9 mouse cellular contexts compared by ENCODE assay signal in the genomic region with DNA sequence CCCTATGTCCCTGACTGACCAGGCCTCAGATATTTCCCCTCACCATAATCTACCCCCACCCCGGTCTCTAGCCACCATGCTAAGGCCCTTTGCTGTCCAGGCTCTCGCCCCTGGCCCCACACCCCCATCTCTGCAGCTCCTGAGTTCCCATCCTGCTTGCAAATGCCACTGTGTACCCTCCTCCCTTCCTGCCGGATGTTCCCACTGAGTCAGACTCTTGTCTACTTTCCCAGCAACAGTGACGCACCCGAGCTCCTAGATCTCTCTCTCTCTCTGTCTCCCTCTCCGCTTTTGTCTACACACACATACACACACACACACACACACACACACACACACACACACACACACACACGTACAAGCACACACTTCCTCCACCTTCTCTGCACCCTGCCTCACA. TPM values are rescaled to one million over a fixed set of nuclear protein-coding genes. Genes with fewer than 3 reads are reported as not detected.
A peak's percentile ranks its signal among the peaks of the same experiment; 100 is the strongest.
DNase-seq lines count a peak whose midpoint lies in the region; ATAC-seq and TF ChIP-seq lines count a peak whose summit lies in the region.
"Had no signal": no experiment of that assay in that cellular context is flagged by ENCODE, and none has a peak within 500 bp of the region (broad histone marks: within the 10 kb centered on the region; RNA-seq: fewer than 3 reads in every experiment).

No protein-coding gene starts in this region.

- ATAC-seq in heart, embryonic 16.5 days (replicated peaks; ENCODE audit: extremely low read depth, insufficient read depth, low FRiP score), result no peak
- no peak for ATAC-seq in megakaryocyte-erythroid progenitor cell, adult 5-6 weeks (replicated peaks; ENCODE audit: low FRiP score, low TSS enrichment, poor library complexity, severe bottlenecking)

- no peak overlapping the region for H3K4me2 ChIP-seq in heart, embryonic 16.5 days (ENCODE audit: low read depth, low read length)

- H3K4me1 ChIP-seq in kidney, adult 2 months (ENCODE audit: control insufficient read depth, insufficient read depth, low read length), result peaks cover 14% of the 10 kb centered on the region; the same call in 1 of the 2 replicates
- peaks cover 52% of the 10 kb centered on the region for H3K4me1 ChIP-seq in heart, embryonic 16.5 days (ENCODE audit: control insufficient read depth, insufficient read depth, low read length)

- no peaks in the 10 kb centered on the region for H3K9me3 ChIP-seq in heart, embryonic 16.5 days (replicated peaks; ENCODE audit: control insufficient read depth, low read length)

- no peak for TF ChIP-seq CTCF in kidney, adult 2 months (conservative IDR thresholded peaks at IDR 0.05; ENCODE audit: insufficient read depth, insufficient read length, low read depth, low read length)

- no peaks in the 10 kb centered on the region for H3K27me3 ChIP-seq in kidney, adult 2 months (replicated peaks; ENCODE audit: control insufficient read depth, insufficient read depth, low read length)
- no peaks in the 10 kb centered on the region for H3K27me3 ChIP-seq in heart, embryonic 16.5 days (ENCODE audit: control insufficient read depth, insufficient read depth, low read length)

- H3K4me3 ChIP-seq in kidney, adult 2 months (ENCODE audit: insufficient read depth, low read depth, low read length), result no peak overlapping the region
- H3K4me3 ChIP-seq in heart, embryonic 16.5 days (ENCODE audit: low read length), result no peak overlapping the region

- H3K27ac ChIP-seq in kidney, adult 2 months (ENCODE audit: insufficient read depth, low read depth, low read length), result peak overlapping the region; percentile 96
- H3K27ac ChIP-seq in heart, embryonic 16.5 days (ENCODE audit: low read length), result peak overlapping the region; percentile 99

- TF ChIP-seq POLR2A in kidney, adult 2 months (IDR thresholded peaks at IDR 0.05; ENCODE audit: low read depth, low read length), result no peak

- peak overlapping the region; percentile 63 for H3K9ac ChIP-seq in heart, embryonic 16.5 days (ENCODE audit: low read length)

- DNase-seq in kidney, adult 2 months, result peak; percentile 68
- no peak for DNase-seq in kidney, adult 8-10 months
- peak; percentile 44 for DNase-seq in adipocyte (ENCODE audit: low spot score)
- peak; percentile 83 for DNase-seq in layer of hippocampus, adult 9-11 months
- DNase-seq in right cerebral cortex, postnatal 25 days, result peak; percentile 63
- no peak for DNase-seq in cerebellum, postnatal 25 days

- 68% methylated on average over 7 of the region's 7 CpGs for WGBS in kidney, adult 2 months
- 70% methylated on average over 7 of the region's 7 CpGs for WGBS in heart, embryonic 16.5 days

- no peaks in the 10 kb centered on the region for H3K36me3 ChIP-seq in kidney, adult 2 months (ENCODE audit: control insufficient read depth, insufficient read depth, low read length)
- H3K36me3 ChIP-seq in heart, embryonic 16.5 days (ENCODE audit: control insufficient read depth, insufficient read depth), result no peaks in the 10 kb centered on the region

RNA-seq across cellular contexts. Expression of a gene that starts 1.0 kb away (rescaled TPM):
- polyA plus RNA-seq in kidney, adult 2 months (2012; rRNA removed), result 3.4 and 3.6 TPM in 2 replicates
- polyA plus RNA-seq in heart, embryonic 16.5 days (2015; fragmentation: Nextera tagmentation; extraction: Ambion mirVana), result 2.0 and 3.2 TPM in 2 replicates
- 0.27 and 1.5 TPM in 2 replicates for total RNA-seq in megakaryocyte-erythroid progenitor cell, adult 5-6 weeks (2014; fragmentation: Nextera tagmentation)
- total RNA-seq in megakaryocyte-erythroid progenitor cell, adult 5-6 weeks (2017), result 0.09 and 1.3 TPM in 2 replicates

RNA-seq across cellular contexts. Expression of a gene that starts 9.1 kb away (rescaled TPM):
- polyA plus RNA-seq in kidney, adult 2 months (2012; rRNA removed), result not detected in 2 replicates
- 1.2 TPM in 1 of 2 replicates, not detected in the other for polyA plus RNA-seq in heart, embryonic 16.5 days (2015; fragmentation: Nextera tagmentation; extraction: Ambion mirVana)
- not detected in 2 replicates for total RNA-seq in megakaryocyte-erythroid progenitor cell, adult 5-6 weeks (2014; fragmentation: Nextera tagmentation)
- not detected in 2 replicates for total RNA-seq in megakaryocyte-erythroid progenitor cell, adult 5-6 weeks (2017)
- total RNA-seq: hematopoietic stem cell, adult 5-6 weeks had no signal

RNA-seq across cellular contexts. Expression of a gene that starts 16.1 kb away (rescaled TPM):
- 0.35 and 0.67 TPM in 2 replicates for polyA plus RNA-seq in kidney, adult 2 months (2012; rRNA removed)
- polyA plus RNA-seq in heart, embryonic 16.5 days (2015; fragmentation: Nextera tagmentation; extraction: Ambion mirVana), result 0.10 and 0.24 TPM in 2 replicates
- not detected in 2 replicates for total RNA-seq in megakaryocyte-erythroid progenitor cell, adult 5-6 weeks (2014; fragmentation: Nextera tagmentation)
- not detected in 2 replicates for total RNA-seq in megakaryocyte-erythroid progenitor cell, adult 5-6 weeks (2017)
- total RNA-seq: hematopoietic stem cell, adult 5-6 weeks had no signal

RNA-seq across cellular contexts. Expression of a gene that starts 17.9 kb away (rescaled TPM):
- polyA plus RNA-seq in kidney, adult 2 months (2012; rRNA removed), result 8.1 and 8.7 TPM in 2 replicates
- polyA plus RNA-seq in heart, embryonic 16.5 days (2015; fragmentation: Nextera tagmentation; extraction: Ambion mirVana), result 45.2 and 47.3 TPM in 2 replicates
- 14.5 and 20.5 TPM in 2 replicates for total RNA-seq in megakaryocyte-erythroid progenitor cell, adult 5-6 weeks (2014; fragmentation: Nextera tagmentation)
- total RNA-seq in megakaryocyte-erythroid progenitor cell, adult 5-6 weeks (2017), result 10.1 and 13.9 TPM in 2 replicates

RNA-seq across cellular contexts. Expression of a gene that starts 35.2 kb away (rescaled TPM):
- polyA plus RNA-seq in kidney, adult 2 months (2012; rRNA removed), result 1.9 and 3.7 TPM in 2 replicates
- 3.2 and 3.4 TPM in 2 replicates for polyA plus RNA-seq in heart, embryonic 16.5 days (2015; fragmentation: Nextera tagmentation; extraction: Ambion mirVana)
- total RNA-seq in megakaryocyte-erythroid progenitor cell, adult 5-6 weeks (2014; fragmentation: Nextera tagmentation), result 12.9 and 24.3 TPM in 2 replicates
- 6.2 and 16.3 TPM in 2 replicates for total RNA-seq in megakaryocyte-erythroid progenitor cell, adult 5-6 weeks (2017)

Comparison
In these comparisons a context has a peak if more than half of its experiments do, and no peak if none do; other contexts are left out.
1. DNase-seq: peak in kidney, adult 2 months (single experiment), adipocyte (single experiment), layer of hippocampus, adult 9-11 months (single experiment) and right cerebral cortex, postnatal 25 days (single experiment); none in kidney, adult 8-10 months (0 of 2) and cerebellum, postnatal 25 days (0 of 2).